Mouse (Mus musculus) liver, embryonic 11.5 days (tissue): ENCODE results near the gene Zic1. TPM values are rescaled to one million over a fixed set of nuclear protein-coding genes. Genes with fewer than 3 reads are reported as not detected.

ENCODE experiments used
- ATAC-seq: fragments of 200-750 bp; cut with Nextera tagmentation; replicated peaks from 2 replicates; pipeline ENCODE4 v1.8.0; 2017; ENCODE audit warnings: moderate number of reproducible peaks, mild to moderate bottlenecking, moderate TSS enrichment, moderate library complexity; ENCODE audit not compliant: low FRiP score
- DNase-seq: peaks from one replicate; pipeline ENCODE4 v3.0.0-alpha.2; 2017; ENCODE audit warnings: low spot score
- H3K27ac ChIP-seq: fragments of 300-500 bp; sonication (generic); 2 replicates; pipeline ENCODE4 v1.5.1; 2014; ENCODE audit warnings: mild to moderate bottlenecking, low read depth, low read length, control low read depth
- H3K27me3 ChIP-seq: fragments of 300-500 bp; sonication (generic); replicated peaks from 2 replicates; pipeline ENCODE4 v1.6.1; 2014; ENCODE audit warnings: low read length, mixed read lengths; ENCODE audit not compliant: control insufficient read depth, insufficient read depth
- H3K36me3 ChIP-seq: fragments of 300-500 bp; sonication (generic); 2 replicates; pipeline ENCODE4 v1.6.1; 2014; ENCODE audit warnings: mild to moderate bottlenecking, low read length, moderate library complexity, mixed read lengths; ENCODE audit not compliant: control insufficient read depth, insufficient read depth
- H3K4me1 ChIP-seq: fragments of 300-500 bp; sonication (generic); replicated peaks from 2 replicates; pipeline ENCODE4 v1.6.1; 2014; ENCODE audit warnings: low read length, mixed read lengths; ENCODE audit not compliant: control insufficient read depth, insufficient read depth
- H3K4me2 ChIP-seq: fragments of 300-500 bp; sonication (generic); 2 replicates; pipeline ENCODE4 v1.6.1; 2014; ENCODE audit warnings: mild to moderate bottlenecking, control low read depth, moderate library complexity
- H3K4me3 ChIP-seq: fragments of 300-500 bp; sonication (generic); 2 replicates; pipeline ENCODE4 v1.5.1; 2014; ENCODE audit warnings: low read depth, low read length, control low read depth
- H3K9ac ChIP-seq: fragments of 300-500 bp; sonication (generic); 2 replicates; pipeline ENCODE4 v1.6.1; 2014; ENCODE audit warnings: low read depth, low read length, control low read depth
- H3K9me3 ChIP-seq: fragments of 300-500 bp; sonication (generic); 2 replicates; pipeline ENCODE4 v1.6.1; 2016; ENCODE audit warnings: low read length, inconsistent platforms, mixed read lengths; ENCODE audit not compliant: control insufficient read depth
- WGBS: fragments of 180-500 bp; shearing (Covaris S2); extraction: QIAGEN DNeasy Blood & Tissue Kit; methylation state at CpG from one replicate; pipeline ENCODE4 v1.1.7; 2014; 5-methylcytosine and 5-hydroxymethylcytosine counted together
- polyA plus RNA-seq: library from polyadenylated mRNA; unstranded; fragments of >200 nt; fragmentation: Nextera tagmentation; extraction: Ambion mirVana; gene quantifications from 2 replicates; pipeline ENCODE4 v1.2.1, GENCODE M21; 2014

Zic1 gene
- polyA plus RNA-seq, 1 experiment from 2014 or later = 0.04 TPM

- no peaks in the 10 kb centered on the region for H3K9me3 ChIP-seq
- H3K27ac ChIP-seq = no peak overlapping the region
- no peaks in the 10 kb centered on the region; the same call in 1 of the 2 replicates for H3K4me1 ChIP-seq
- H3K27me3 ChIP-seq = peaks cover 99% of the 10 kb centered on the region
- H3K4me3 ChIP-seq = no peak overlapping the region
- ATAC-seq (no peak), DNase-seq (no peak)
- H3K36me3 ChIP-seq = no peaks in the 10 kb centered on the region
- no peak overlapping the region for H3K9ac ChIP-seq
- H3K4me2 ChIP-seq = no peak overlapping the region
- WGBS = 3% methylated on average over 17 of the region's 18 CpGs
Measured at GRCm38 (mm10) chr9:91366226-91366998, 802 bp upstream of the Zic1 start.

- Histone ChIP-seq H3K9ac (no peak overlapping the region), H3K4me3 (no peak overlapping the region), H3K36me3 (no peaks in the 10 kb centered on the region), H3K9me3 (no peaks in the 10 kb centered on the region), H3K27ac (no peak overlapping the region), H3K4me2 (peak overlapping the region; percentile 26), H3K4me1 (no peaks in the 10 kb centered on the region; the same call in 1 of the 2 replicates), H3K27me3 (peaks cover 98% of the 10 kb centered on the region)
- ATAC-seq (peak; percentile 44), DNase-seq (no peak)
- WGBS = under 1% methylated on average over 42 of the region's 42 CpGs
Measured at GRCm38 (mm10) chr9:91364971-91365501, 574 bp downstream of the Zic1 start.

DNA sequence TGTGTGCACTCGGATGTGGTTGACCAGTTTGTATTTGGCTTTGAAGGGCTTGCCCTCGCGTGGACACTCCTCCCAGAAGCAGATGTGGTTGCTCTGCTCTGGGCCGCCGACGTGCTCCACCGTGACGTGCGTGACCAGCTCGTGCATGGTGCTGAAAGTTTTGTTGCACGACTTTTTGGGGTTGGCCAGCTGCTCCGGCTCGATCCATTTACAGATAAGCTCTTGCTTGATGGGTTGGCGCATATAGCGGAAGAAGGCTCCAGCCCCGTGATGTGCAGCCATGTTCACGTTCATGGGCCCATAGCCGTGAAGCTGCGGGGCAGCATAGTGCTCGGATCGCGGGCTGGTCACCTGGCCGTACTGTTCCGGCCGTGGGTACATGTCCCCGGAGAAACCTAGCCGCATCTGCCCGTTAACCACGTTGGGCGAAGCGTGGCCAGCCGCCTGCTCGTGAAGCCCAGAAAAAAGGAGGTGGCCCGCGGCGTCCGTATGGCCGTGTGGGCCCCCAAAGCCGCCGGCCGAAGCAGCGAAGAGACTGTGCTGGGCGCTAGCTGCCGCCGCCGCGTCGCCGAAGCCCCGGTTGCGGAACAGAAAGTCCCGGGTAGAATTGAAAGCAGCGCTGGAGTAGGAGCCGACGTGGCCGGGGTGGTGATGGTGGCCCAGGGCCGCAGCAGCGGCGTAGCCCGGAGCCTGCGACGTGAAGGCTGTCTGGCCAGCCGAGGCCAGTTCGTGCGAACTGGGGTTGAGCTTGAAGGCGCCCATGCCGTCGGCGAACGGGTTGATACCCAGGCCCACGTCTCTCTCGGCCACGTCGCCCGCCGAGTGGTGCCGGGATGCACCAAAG lies 1.3 kb downstream of the Zic1 start:
- DNase-seq (no peak), ATAC-seq (peak; percentile 22; the same call in 1 of the 2 replicates)
- no peaks in the 10 kb centered on the region for H3K36me3 ChIP-seq
- no peak overlapping the region for H3K9ac ChIP-seq
- WGBS = 3% methylated on average over 77 of the region's 77 CpGs
- no peak overlapping the region for H3K4me3 ChIP-seq
- H3K4me2 ChIP-seq = peak overlapping the region; percentile 26
- H3K4me1 ChIP-seq = no peaks in the 10 kb centered on the region; the same call in 1 of the 2 replicates
- peaks cover 96% of the 10 kb centered on the region for H3K27me3 ChIP-seq
- H3K9me3 ChIP-seq = no peaks in the 10 kb centered on the region
- no peak overlapping the region for H3K27ac ChIP-seq

- ATAC-seq (no peak), DNase-seq (no peak)
- 3% methylated on average over 7 of the region's 7 CpGs for WGBS
- peaks cover 95% of the 10 kb centered on the region for H3K27me3 ChIP-seq
- H3K9ac ChIP-seq = no peak overlapping the region
- H3K4me2 ChIP-seq = no peak overlapping the region
- no peaks in the 10 kb centered on the region; the same call in 1 of the 2 replicates for H3K4me1 ChIP-seq
- no peaks in the 10 kb centered on the region for H3K36me3 ChIP-seq
- no peaks in the 10 kb centered on the region for H3K9me3 ChIP-seq
- no peak overlapping the region for H3K4me3 ChIP-seq
- H3K27ac ChIP-seq = no peak overlapping the region
Measured at GRCm38 (mm10) chr9:91363814-91364126, 1.8 kb downstream of the Zic1 start.

- Histone ChIP-seq H3K27ac (no peak overlapping the region), H3K9me3 (no peaks in the 10 kb centered on the region), H3K27me3 (peaks cover 90% of the 10 kb centered on the region), H3K4me1 (no peaks in the 10 kb centered on the region; the same call in 1 of the 2 replicates), H3K9ac (no peak overlapping the region), H3K4me2 (no peak overlapping the region), H3K36me3 (no peaks in the 10 kb centered on the region), H3K4me3 (no peak overlapping the region)
- DNase-seq (no peak), ATAC-seq (no peak)
- 5% methylated on average over 14 of the region's 14 CpGs for WGBS
Measured at GRCm38 (mm10) chr9:91363011-91363730, 2.4 kb downstream of the Zic1 start.

DNA sequence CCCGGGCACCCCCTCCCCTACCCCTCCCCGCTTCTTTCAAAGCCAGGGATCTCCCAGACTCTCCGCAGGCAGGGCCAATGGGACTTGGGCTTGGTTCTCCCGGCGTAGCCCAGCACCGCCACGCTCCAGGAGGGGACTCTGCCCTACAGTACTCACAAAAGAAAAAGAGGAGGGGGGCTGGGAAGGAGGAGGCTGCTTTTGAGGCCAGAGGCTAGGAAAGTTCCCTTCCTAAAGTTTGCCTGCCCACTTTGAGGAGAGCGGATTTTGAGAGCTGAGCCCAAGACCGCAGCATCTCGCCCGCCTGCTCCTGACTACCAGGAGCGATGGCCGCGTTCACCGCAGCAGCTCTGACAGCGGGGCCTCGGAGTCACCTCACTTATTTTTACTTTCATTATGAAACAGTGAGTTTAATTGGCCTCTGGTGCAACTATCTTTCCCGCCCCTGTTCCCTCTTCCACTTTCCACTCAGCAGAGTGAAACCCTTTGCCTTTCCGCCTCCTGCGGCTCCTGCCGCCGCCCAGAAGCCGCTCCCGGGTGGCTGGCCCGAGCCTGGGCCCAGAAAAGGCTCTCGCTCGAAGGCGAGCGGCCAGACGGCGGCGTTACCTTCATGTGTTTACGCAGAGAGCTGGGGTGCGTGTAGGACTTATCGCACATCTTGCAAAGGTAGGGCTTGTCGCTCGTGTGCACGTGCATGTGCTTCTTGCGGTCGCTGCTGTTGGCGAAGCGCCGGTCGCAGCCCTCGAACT lies 3.6 kb downstream of the Zic1 start, which contains the start of gene Zic4:
Zic4 (plus strand) TSS at position 558 of the 746 bp plus-strand sequence.
- ATAC-seq = peak; percentile 47; the same call in 1 of the 2 replicates

DNA sequence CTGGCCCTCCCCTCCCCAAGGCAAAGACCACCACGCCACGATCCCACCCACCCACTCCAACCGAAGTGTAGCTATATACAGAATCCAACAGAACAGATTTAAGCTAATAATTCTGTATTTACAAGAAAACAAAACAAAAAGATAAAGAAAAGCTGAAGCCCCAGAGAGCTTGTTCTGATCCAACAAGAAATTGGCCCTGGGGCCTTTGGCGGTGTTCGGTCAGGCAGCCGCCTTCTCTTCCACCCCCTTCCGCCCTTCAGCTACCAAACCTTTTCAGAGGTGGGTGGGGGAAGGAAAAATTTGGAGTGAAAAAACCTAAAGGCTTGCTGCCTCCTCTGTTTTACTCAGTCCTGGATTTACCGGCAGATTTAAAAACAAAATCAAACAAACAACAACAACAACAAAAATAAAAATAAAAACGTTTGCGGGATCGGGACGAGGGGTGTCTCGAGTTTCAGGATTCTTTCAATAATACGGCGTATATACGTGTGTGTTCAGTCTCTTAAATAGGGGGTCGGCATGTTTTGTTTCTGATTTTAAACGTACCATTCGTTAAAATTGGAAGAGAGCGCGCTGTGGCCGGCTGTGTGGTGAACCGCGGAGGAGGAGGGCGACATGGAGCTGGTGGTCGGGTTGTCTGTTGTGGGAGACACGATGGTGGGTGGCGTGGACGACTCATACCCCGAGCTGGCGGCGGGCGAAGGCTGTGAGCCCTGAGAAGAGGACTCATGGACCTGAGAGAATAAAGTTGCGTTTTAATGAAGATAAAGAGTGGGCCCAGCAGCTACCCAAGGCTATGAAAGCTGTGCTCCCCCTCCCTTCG lies 4.4 kb downstream of the Zic1 start:
- Histone ChIP-seq H3K27ac (no peak overlapping the region), H3K27me3 (peaks cover 89% of the 10 kb centered on the region), H3K4me2 (no peak overlapping the region), H3K4me3 (no peak overlapping the region), H3K36me3 (no peaks in the 10 kb centered on the region), H3K9ac (no peak overlapping the region), H3K9me3 (no peaks in the 10 kb centered on the region), H3K4me1 (no peaks in the 10 kb centered on the region; the same call in 1 of the 2 replicates)
- DNase-seq (no peak), ATAC-seq (0 out of 2 replicates have a peak, but pooled peaks have one; percentile 4)
- WGBS = 1% methylated on average over 34 of the region's 35 CpGs

More for the DNA sequence above, 3.6 kb downstream of the Zic1 start, which contains the start of gene Zic4:
- no peak within 1 kb of the TSS for H3K9ac ChIP-seq
- no peaks in the 10 kb centered on the region for H3K9me3 ChIP-seq
- peaks cover 89% of the 10 kb centered on the region for H3K27me3 ChIP-seq
- peak within 1 kb of the TSS; percentile 32 for H3K4me2 ChIP-seq
- WGBS = under 1% methylated on average over 45 of the region's 45 CpGs
- peak within 1 kb of the TSS; percentile 29 for H3K4me3 ChIP-seq
- no peaks in the 10 kb centered on the region; the same call in 1 of the 2 replicates for H3K4me1 ChIP-seq
- no peak within 1 kb of the TSS for H3K27ac ChIP-seq
- H3K36me3 ChIP-seq = no peaks in the 10 kb centered on the region
- DNase-seq = no peak
